Mouse (Mus musculus): ENCODE measurements around the gene Mrpl44. TPM values are rescaled to one million over a fixed set of nuclear protein-coding genes. Genes with fewer than 3 reads are reported as not detected.
A peak's percentile ranks its signal among the peaks of the same experiment; 100 is the strongest.

Gene Mrpl44
- total and polyA plus RNA-seq, 2 experiments from 2014 or later = 33.3 to 46.5 TPM

GRCm38 (mm10) chr1:79756417-79756816 lies 19.4 kb upstream of the Mrpl44 start:
- H3K9ac ChIP-seq = no peak overlapping the region
- H3K27ac ChIP-seq (ENCODE audit: low read depth, low read length) = no peak overlapping the region
- DNase-seq (no peak), ATAC-seq (no peak)
- no peaks in the 10 kb centered on the region for H3K27me3 ChIP-seq (ENCODE audit: insufficient read depth, low read length)
- no peak for TF ChIP-seq CTCF (IDR thresholded peaks at IDR 0.05; ENCODE audit: low read depth)
- no peaks in the 10 kb centered on the region for H3K9me3 ChIP-seq (ENCODE audit: low read length)
- no peak overlapping the region for H3K4me2 ChIP-seq (ENCODE audit: low read depth)
- no peaks in the 10 kb centered on the region; the same call in 1 of the 2 replicates for H3K36me3 ChIP-seq (ENCODE audit: insufficient read depth)
- H3K4me1 ChIP-seq (ENCODE audit: insufficient read depth) = peaks cover 17% of the 10 kb centered on the region
- WGBS = 91% methylated on average over 5 of the region's 5 CpGs
- no peak overlapping the region for H3K4me3 ChIP-seq (ENCODE audit: low read depth, low read length)

DNA sequence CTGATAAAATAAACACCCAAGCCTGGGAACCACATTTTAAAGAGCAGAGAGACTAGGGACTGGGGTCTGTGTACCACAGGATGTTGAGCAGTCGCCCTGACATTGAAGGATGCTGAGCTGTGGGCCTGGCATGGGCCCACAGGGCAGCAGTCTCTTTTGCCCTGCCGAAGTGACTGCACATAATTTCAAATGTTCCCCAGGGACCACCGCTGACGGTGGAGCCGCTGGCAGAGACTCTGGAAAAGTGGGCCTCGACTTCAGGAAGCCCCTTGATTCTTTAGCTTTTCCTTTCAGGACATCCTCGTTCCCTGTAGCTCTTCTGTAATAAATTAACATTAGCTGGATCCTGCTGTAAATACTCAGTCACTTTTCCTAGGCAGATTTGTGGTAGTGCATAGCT lies 18.7 kb upstream of the Mrpl44 start:
- no peak for TF ChIP-seq CTCF (IDR thresholded peaks at IDR 0.05; ENCODE audit: low read depth)
- Histone ChIP-seq H3K27ac (ENCODE audit: low read depth, low read length) (no peak overlapping the region), H3K9me3 (ENCODE audit: low read length) (no peaks in the 10 kb centered on the region), H3K4me2 (ENCODE audit: low read depth) (no peak overlapping the region), H3K36me3 (ENCODE audit: insufficient read depth) (no peaks in the 10 kb centered on the region), H3K27me3 (ENCODE audit: insufficient read depth, low read length) (no peaks in the 10 kb centered on the region), H3K4me3 (ENCODE audit: low read depth, low read length) (no peak overlapping the region), H3K4me1 (ENCODE audit: insufficient read depth) (peaks cover 18% of the 10 kb centered on the region), H3K9ac (no peak overlapping the region)
- DNase-seq = no peak
- ATAC-seq = no peak
- WGBS = 77% methylated on average over 7 of the region's 7 CpGs

DNA sequence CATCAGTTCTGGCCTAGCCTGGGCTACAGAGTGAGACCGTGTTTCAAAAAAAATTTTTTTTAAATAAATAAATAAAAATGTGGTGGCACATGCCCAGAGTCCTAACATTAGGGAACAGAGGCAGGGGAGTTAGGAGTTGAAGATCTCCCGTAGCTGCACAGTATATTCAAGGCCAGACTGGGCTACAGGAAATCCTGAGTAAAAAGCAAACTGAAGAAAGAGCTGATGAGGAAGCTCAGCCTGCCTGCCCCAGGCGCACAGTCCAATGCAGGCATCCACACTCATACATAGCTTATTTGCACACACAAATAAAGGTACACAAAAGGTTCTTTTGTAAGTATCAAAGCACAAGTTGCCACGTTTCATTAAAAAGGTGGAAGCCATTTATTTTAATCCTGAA lies 18.2 kb upstream of the Mrpl44 start:
- no peak for DNase-seq
- no peaks in the 10 kb centered on the region for H3K36me3 ChIP-seq (ENCODE audit: insufficient read depth)
- no peak overlapping the region for H3K9ac ChIP-seq
- 72% methylated on average over 4 of the region's 4 CpGs for WGBS
- TF ChIP-seq CTCF (IDR thresholded peaks at IDR 0.05; ENCODE audit: low read depth) = no peak
- ATAC-seq = no peak
- H3K9me3 ChIP-seq (ENCODE audit: low read length) = no peaks in the 10 kb centered on the region
- no peak overlapping the region for H3K4me3 ChIP-seq (ENCODE audit: low read depth, low read length)
- H3K4me2 ChIP-seq (ENCODE audit: low read depth) = no peak overlapping the region
- H3K27ac ChIP-seq (ENCODE audit: low read depth, low read length) = no peak overlapping the region
- no peaks in the 10 kb centered on the region for H3K27me3 ChIP-seq (ENCODE audit: insufficient read depth, low read length)
- peaks cover 23% of the 10 kb centered on the region for H3K4me1 ChIP-seq (ENCODE audit: insufficient read depth)

- Histone ChIP-seq H3K27me3 (ENCODE audit: insufficient read depth, low read length) (no peaks in the 10 kb centered on the region), H3K9me3 (ENCODE audit: low read length) (no peaks in the 10 kb centered on the region), H3K36me3 (ENCODE audit: insufficient read depth) (no peaks in the 10 kb centered on the region), H3K4me2 (ENCODE audit: low read depth) (peak overlapping the region; percentile 92), H3K9ac (no peak overlapping the region), H3K27ac (ENCODE audit: low read depth, low read length) (no peak overlapping the region), H3K4me3 (ENCODE audit: low read depth, low read length) (no peak overlapping the region), H3K4me1 (ENCODE audit: insufficient read depth) (peaks cover 24% of the 10 kb centered on the region)
- WGBS = 31% methylated on average over 2 of the region's 2 CpGs
- ATAC-seq = no peak
- DNase-seq = no peak
- TF ChIP-seq CTCF (IDR thresholded peaks at IDR 0.05; ENCODE audit: low read depth) = no peak
Measured at GRCm38 (mm10) chr1:79759006-79759405, 16.8 kb upstream of the Mrpl44 start.

DNA sequence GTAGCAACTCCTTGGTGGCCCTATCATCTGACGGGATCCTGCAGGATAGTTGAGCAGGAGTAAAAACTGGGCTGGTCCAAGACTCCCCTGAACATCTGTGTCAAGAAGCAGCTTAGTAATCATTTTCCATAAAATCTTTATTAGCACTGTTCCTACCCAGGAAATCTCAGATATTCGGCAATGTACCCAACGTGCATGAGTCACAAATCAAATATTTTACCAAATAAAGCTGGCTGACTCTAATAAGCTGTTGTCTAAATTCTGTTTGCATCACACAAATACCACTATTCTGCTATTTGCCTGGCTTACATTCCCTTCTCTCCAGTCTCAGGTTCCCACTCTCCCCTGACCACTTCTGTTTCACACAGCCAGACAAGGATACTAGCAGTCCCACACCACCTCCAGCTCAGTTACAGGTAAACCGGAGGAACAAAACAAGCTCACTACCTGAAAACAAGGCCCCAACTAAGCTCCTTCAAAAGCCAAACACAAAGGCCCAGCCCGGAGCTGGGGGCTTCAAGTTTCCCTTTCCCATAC lies 16.3 kb upstream of the Mrpl44 start:
- TF ChIP-seq CTCF (IDR thresholded peaks at IDR 0.05; ENCODE audit: low read depth) = no peak
- 0 out of 2 replicates have a peak overlapping the region, but pooled peaks have one; percentile 1 for H3K4me3 ChIP-seq (ENCODE audit: low read depth, low read length)
- 49% methylated on average over 5 of the region's 5 CpGs for WGBS
- no peaks in the 10 kb centered on the region for H3K36me3 ChIP-seq (ENCODE audit: insufficient read depth)
- no peak overlapping the region for H3K27ac ChIP-seq (ENCODE audit: low read depth, low read length)
- no peaks in the 10 kb centered on the region for H3K9me3 ChIP-seq (ENCODE audit: low read length)
- peak overlapping the region; percentile 92 for H3K4me2 ChIP-seq (ENCODE audit: low read depth)
- peaks cover 24% of the 10 kb centered on the region for H3K4me1 ChIP-seq (ENCODE audit: insufficient read depth)
- no peaks in the 10 kb centered on the region for H3K27me3 ChIP-seq (ENCODE audit: insufficient read depth, low read length)
- no peak overlapping the region for H3K9ac ChIP-seq
- DNase-seq (no peak), ATAC-seq (no peak)

DNA sequence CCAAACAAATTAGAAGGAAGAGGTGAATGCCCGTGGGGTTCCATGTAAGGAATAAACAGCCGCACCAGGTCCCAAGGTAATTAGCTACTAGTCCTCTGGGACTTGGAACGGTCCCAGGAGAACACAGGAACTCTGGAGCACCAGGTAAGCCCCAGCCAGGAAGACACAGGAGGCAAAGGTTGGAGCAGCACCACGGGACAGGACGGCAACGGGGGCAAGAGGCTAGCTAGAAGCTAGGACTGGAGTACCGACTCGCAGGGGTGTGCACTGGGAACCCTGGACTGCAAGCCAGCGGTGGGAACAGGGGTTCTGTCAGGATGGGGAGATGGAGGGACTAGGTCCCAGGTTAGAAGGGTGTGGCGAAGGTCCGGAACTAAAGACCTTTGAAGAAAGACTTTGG lies 15.2 kb upstream of the Mrpl44 start:
- Histone ChIP-seq H3K9me3 (ENCODE audit: low read length) (no peaks in the 10 kb centered on the region), H3K27me3 (ENCODE audit: insufficient read depth, low read length) (no peaks in the 10 kb centered on the region), H3K4me1 (ENCODE audit: insufficient read depth) (peaks cover 24% of the 10 kb centered on the region), H3K4me3 (ENCODE audit: low read depth, low read length) (peak overlapping the region; percentile 87), H3K4me2 (ENCODE audit: low read depth) (peak overlapping the region; percentile 92), H3K9ac (peak overlapping the region; percentile 85), H3K36me3 (ENCODE audit: insufficient read depth) (no peaks in the 10 kb centered on the region), H3K27ac (ENCODE audit: low read depth, low read length) (no peak overlapping the region)
- ATAC-seq = no peak
- no peak for TF ChIP-seq CTCF (IDR thresholded peaks at IDR 0.05; ENCODE audit: low read depth)
- DNase-seq = no peak
- WGBS = 8% methylated on average over 11 of the region's 11 CpGs

DNA sequence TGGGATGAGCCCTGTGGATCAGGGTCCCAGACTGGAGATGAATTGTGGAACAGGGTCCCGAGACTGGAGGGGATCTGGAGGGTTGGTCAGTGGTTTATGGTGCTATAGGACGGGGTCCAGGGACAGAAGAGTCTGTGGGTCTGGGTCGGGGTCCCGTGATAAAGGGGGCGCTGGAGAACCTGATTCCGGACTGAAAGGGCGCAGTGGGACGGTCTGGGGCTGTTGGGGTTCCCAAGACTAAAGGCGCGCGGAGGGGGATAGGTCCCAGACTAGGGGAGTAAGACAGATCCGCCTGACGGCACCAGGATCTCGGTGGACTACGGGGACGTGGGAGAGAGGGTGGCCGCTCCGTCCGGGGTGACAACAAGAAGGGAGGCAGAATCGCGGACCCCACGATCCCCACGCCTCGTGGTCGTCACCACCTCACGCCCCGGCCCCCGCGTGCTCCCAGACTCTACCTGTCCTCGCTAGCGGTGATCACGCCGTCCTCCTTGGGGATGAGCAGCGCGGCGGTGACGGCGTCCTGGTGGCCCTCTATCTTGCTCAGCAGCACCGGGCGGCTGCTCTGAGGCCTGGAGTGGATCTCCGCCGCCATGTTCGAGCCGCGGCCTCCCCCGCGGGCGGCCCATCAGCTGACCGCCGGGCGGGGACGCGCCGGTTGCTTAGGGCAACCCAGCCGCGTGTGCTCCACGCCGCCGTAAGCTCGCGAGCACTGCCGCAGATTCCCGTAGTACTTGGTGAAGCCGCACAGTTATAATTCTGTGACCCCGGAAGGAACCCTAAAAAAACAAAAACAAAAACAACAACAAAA lies 14.5 kb upstream of the Mrpl44 start:
- 0 out of 2 replicates have a peak, but pooled peaks have one; percentile 2 for TF ChIP-seq CTCF (IDR thresholded peaks at IDR 0.05; ENCODE audit: low read depth)
- peak; percentile 94 for DNase-seq
- Histone ChIP-seq H3K27ac (ENCODE audit: low read depth, low read length) (peak overlapping the region; percentile 66), H3K27me3 (ENCODE audit: insufficient read depth, low read length) (no peaks in the 10 kb centered on the region), H3K36me3 (ENCODE audit: insufficient read depth) (no peaks in the 10 kb centered on the region), H3K9me3 (ENCODE audit: low read length) (no peaks in the 10 kb centered on the region), H3K4me1 (ENCODE audit: insufficient read depth) (peaks cover 24% of the 10 kb centered on the region), H3K9ac (peak overlapping the region; percentile 85), H3K4me2 (ENCODE audit: low read depth) (peak overlapping the region; percentile 92), H3K4me3 (ENCODE audit: low read depth, low read length) (peak overlapping the region; percentile 87)
- peak; percentile 99 for ATAC-seq
- WGBS = 2% methylated on average over 65 of the region's 65 CpGs

All from forebrain, postnatal 0 days (tissue).